Mouse (Mus musculus) liver, embryonic 14.5 days (tissue): Measurements from ENCODE around the gene Aoc2. TPM values are rescaled to one million over a fixed set of nuclear protein-coding genes. Genes with fewer than 3 reads are reported as not detected.
"Not testable (repeated sequence)": the region's sequence is repeated elsewhere in the genome, so short reads cannot be mapped to it uniquely, and the experiment has no call there.

Experiments used
- ATAC-seq: fragments of 200-750 bp; cut with Nextera tagmentation; 2 replicates; pipeline ENCODE4 v1.8.0; 2017; ENCODE audit warnings: moderate number of reproducible peaks, mild to moderate bottlenecking, moderate library complexity; ENCODE audit not compliant: insufficient read depth
- DNase-seq, 3 experiments: peaks; one replicate each; pipeline ENCODE4 v3.0.0-alpha.2; 2012 to 2013; ENCODE audit warnings: low read depth in 3 of 3, low spot score in 3 of 3
- H3K27ac ChIP-seq: fragments of 300-500 bp; sonication (generic); 2 replicates; pipeline ENCODE4 v1.5.1; 2014; ENCODE audit warnings: moderate library complexity, mild to moderate bottlenecking, control low read depth, inconsistent platforms
- H3K27me3 ChIP-seq: fragments of 300-500 bp; sonication (generic); 2 replicates; pipeline ENCODE4 v1.6.1; 2014; ENCODE audit warnings: mild to moderate bottlenecking, low read length, moderate library complexity; ENCODE audit not compliant: control insufficient read depth, insufficient read depth
- H3K36me3 ChIP-seq: fragments of 300-500 bp; sonication (generic); replicated peaks from 2 replicates; pipeline ENCODE4 v1.6.1; 2014; ENCODE audit warnings: low read depth; ENCODE audit not compliant: control insufficient read depth, insufficient read depth
- H3K4me1 ChIP-seq, 2 experiments: fragments of 200-500 bp in 1 of 2; fragments of 300-500 bp in 1 of 2; sonication (generic) in 1 of 2; replicated peaks; 2 replicates each; pipeline ENCODE4 v1.6.1; 2012 to 2014; ENCODE audit warnings: antibody characterized with exemption in 1 of 2, inconsistent platforms in 1 of 2, low read length in 1 of 2; ENCODE audit not compliant: control insufficient read depth in 2 of 2, insufficient read depth in 2 of 2
- H3K4me2 ChIP-seq: fragments of 300-500 bp; sonication (generic); 2 replicates; pipeline ENCODE4 v1.6.1; 2014; ENCODE audit warnings: low read depth, mild to moderate bottlenecking, control low read depth, moderate library complexity
- H3K4me3 ChIP-seq, 2 experiments: fragments of 200-500 bp in 1 of 2; fragments of 300-500 bp in 1 of 2; sonication (generic) in 1 of 2; 2 replicates each; pipeline ENCODE4 v1.5.1; 2012 to 2014; ENCODE audit warnings: low read depth in 2 of 2, low read length in 2 of 2, mild to moderate bottlenecking in 2 of 2, control low read depth in 1 of 2, inconsistent platforms in 1 of 2, moderate library complexity in 1 of 2; ENCODE audit not compliant: insufficient read depth in 1 of 2
- H3K9ac ChIP-seq: fragments of 300-500 bp; sonication (generic); replicated peaks from 2 replicates; pipeline ENCODE4 v1.6.1; 2014; ENCODE audit warnings: mild to moderate bottlenecking, control low read depth, moderate library complexity
- H3K9me3 ChIP-seq: fragments of 300-500 bp; sonication (generic); 2 replicates; pipeline ENCODE4 v1.6.1; 2016; ENCODE audit warnings: low read length, mixed read lengths; ENCODE audit not compliant: control insufficient read depth
- CTCF ChIP-seq: IDR thresholded peaks from 2 replicates; pipeline ENCODE4 v1.5.1; 2016; ENCODE audit warnings: antibody characterized with exemption, low read depth, control low read depth
- EP300 ChIP-seq: IDR thresholded peaks from 2 replicates; pipeline ENCODE4 v1.6.1; 2016; ENCODE audit warnings: antibody characterized with exemption, low read depth
- WGBS: fragments of 180-500 bp; shearing (Covaris S2); extraction: QIAGEN DNeasy Blood & Tissue Kit; methylation state at CpG from one replicate; pipeline ENCODE4 v1.1.7; 2014; ENCODE audit not compliant: insufficient replicate concordance; 5-methylcytosine and 5-hydroxymethylcytosine counted together
- polyA plus RNA-seq, 2 experiments: library from polyadenylated mRNA; depleted of rRNA in 1 of 2; stranded (reverse) in 1 of 2; unstranded in 1 of 2; fragments of >200 nt; fragmentation: Nextera tagmentation in 1 of 2; extraction: Ambion mirVana in 1 of 2; gene quantifications; 2 replicates each; pipeline versions ENCODE4 v1.2.1 to v1.2.3; 2012 to 2014

Gene Aoc2
- polyA plus RNA-seq, 2 experiments: 1.0 to 4.7 TPM

GRCm38 (mm10) chr11:101315082-101315650 is 9.7 kb upstream of the Aoc2 start:
- Histone ChIP-seq H3K27ac (peak overlapping the region; percentile 99), H3K4me1 (peaks cover 23 to 27% of the 10 kb centered on the region in 2 experiments), H3K9me3 (no peaks in the 10 kb centered on the region), H3K9ac (peak overlapping the region; percentile 88), H3K27me3 (no peaks in the 10 kb centered on the region), H3K4me2 (peak overlapping the region; percentile 97), H3K4me3 (peak overlapping the region in 1 of 2 experiments; percentile 80; a peak in 3 of 4 replicates), H3K36me3 (peaks cover 28% of the 10 kb centered on the region)
- no peak for TF ChIP-seq CTCF
- TF ChIP-seq EP300: no peak
- 53% methylated on average over 8 of the region's 8 CpGs for WGBS
- DNase-seq: no peak
- no peak for ATAC-seq

DNA sequence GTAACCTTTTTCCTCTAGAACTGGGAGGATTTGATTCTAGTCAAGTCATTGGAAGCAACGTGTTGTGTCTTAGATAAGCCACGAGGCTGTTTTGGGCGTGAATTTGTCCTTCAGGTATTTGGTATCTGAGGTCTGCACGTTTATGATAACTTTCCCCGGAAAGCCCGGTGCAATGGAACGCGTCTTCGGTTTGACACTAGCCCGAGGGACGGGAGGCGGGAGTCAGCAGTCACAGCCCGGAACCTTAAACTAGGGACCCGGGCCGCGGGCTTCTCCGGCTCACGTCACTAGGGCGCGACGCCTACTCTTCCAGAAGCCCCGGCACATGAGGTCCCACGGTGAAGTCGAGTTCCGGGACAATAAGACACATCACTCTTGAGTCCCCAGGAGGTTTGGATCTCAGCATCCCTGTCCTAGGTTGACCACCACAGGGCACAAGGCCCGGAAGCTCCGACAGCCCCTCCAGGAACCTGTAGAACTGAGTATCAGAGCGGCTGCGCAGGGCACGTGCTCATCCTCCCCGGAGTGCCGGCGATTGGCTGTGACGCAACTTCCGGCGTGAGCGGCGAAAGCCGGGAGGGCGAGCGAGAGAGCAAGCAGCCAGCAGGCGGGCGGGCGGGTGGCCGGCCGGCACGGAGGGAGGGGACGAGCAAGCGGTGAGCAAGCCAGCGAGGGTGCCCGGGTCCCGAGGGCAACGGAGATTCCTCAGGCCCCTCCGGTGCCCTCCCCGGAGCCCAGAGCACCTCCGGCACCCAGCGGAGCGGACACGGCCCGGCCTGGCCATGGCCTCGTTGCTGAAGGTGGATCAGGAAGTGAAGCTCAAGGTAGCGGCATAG is 9.0 kb upstream of the Aoc2 start, which contains the start of gene Psme3:
Gene Psme3 (plus strand): TSS at position 549 of the 836 bp plus-strand sequence.
- TF ChIP-seq CTCF: peak; percentile 22; the same call in 1 of the 2 replicates
- TF ChIP-seq EP300: peak; percentile 99
- DNase-seq (peak; percentile 96 to 98 (median 98)), ATAC-seq (peak; percentile 90)
- Histone ChIP-seq H3K9me3 (no peaks in the 10 kb centered on the region), H3K27me3 (no peaks in the 10 kb centered on the region), H3K4me3 (peak within 1 kb of the TSS; percentile 78 to 80), H3K36me3 (peaks cover 35% of the 10 kb centered on the region), H3K27ac (peak within 1 kb of the TSS; percentile 99), H3K9ac (peak within 1 kb of the TSS; percentile 88), H3K4me2 (peak within 1 kb of the TSS; percentile 97), H3K4me1 (peaks cover 23 to 27% of the 10 kb centered on the region in 2 experiments)
- WGBS: under 1% methylated on average over 62 of the region's 62 CpGs

- no peaks in the 10 kb centered on the region for H3K9me3 ChIP-seq
- WGBS: under 1% methylated on average over 17 of the region's 17 CpGs
- ATAC-seq (peak; percentile 57), DNase-seq (peak; percentile 28 to 56 (median 46))
- peak overlapping the region; percentile 78 to 80 for H3K4me3 ChIP-seq
- peak overlapping the region; percentile 88 for H3K9ac ChIP-seq
- peaks cover 41% of the 10 kb centered on the region for H3K36me3 ChIP-seq
- H3K27me3 ChIP-seq: no peaks in the 10 kb centered on the region
- TF ChIP-seq EP300: no peak
- TF ChIP-seq CTCF: no peak
- H3K27ac ChIP-seq: peak overlapping the region; percentile 99
- peak overlapping the region; percentile 97 for H3K4me2 ChIP-seq
- H3K4me1 ChIP-seq: peaks cover 23 to 27% of the 10 kb centered on the region in 2 experiments
Measured at GRCm38 (mm10) chr11:101316501-101316917, 8.4 kb upstream of the Aoc2 start.

DNA sequence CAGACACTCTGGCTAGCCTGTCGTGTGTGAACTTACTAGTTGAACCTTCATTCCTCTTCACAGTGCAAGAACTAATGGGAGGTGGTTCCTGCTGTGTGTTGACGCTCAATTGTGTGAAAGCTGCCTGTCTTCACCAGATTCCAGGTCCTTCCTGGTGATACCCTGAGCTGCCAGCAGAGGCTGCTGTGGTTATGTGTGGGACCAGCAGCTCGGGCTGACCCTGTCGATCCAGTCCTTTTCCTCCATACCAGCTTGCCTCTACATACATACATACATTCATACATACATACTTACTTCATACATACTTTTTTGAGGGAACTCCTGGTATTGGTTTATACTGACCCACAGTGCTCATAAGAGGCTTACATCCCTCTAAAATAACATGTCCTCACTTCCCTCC is 1.3 kb upstream of the Aoc2 start:
- no peaks in the 10 kb centered on the region for H3K27me3 ChIP-seq
- no peak overlapping the region for H3K27ac ChIP-seq
- peaks cover 72% of the 10 kb centered on the region for H3K36me3 ChIP-seq
- 42% methylated on average over 4 of the region's 4 CpGs for WGBS
- no peaks in the 10 kb centered on the region for H3K9me3 ChIP-seq
- no peak for TF ChIP-seq EP300
- TF ChIP-seq CTCF: peak; percentile 96
- no peak overlapping the region for H3K9ac ChIP-seq
- ATAC-seq: peak; percentile 46; the same call in 1 of the 2 replicates
- peak in 1 of 3 experiments; percentile 28 for DNase-seq
- no peak overlapping the region for H3K4me3 ChIP-seq
- H3K4me1 ChIP-seq: peaks cover 0 to 1% of the 10 kb centered on the region in 2 experiments; a peak in 1 of 4 replicates
- no peak overlapping the region for H3K4me2 ChIP-seq

GRCm38 (mm10) chr11:101325201-101325600 is 338 bp downstream of the Aoc2 start:
- not testable (repeated sequence) for H3K4me2 ChIP-seq, H3K27ac ChIP-seq, H3K9ac ChIP-seq, DNase-seq, H3K4me3 ChIP-seq, H3K9me3 ChIP-seq, H3K27me3 ChIP-seq, ATAC-seq, H3K4me1 ChIP-seq
- WGBS: 93% methylated on average over 11 of the region's 11 CpGs
- peaks cover 56% of the 10 kb centered on the region for H3K36me3 ChIP-seq
